Mouse (Mus musculus) neural tube, embryonic 15.5 days (tissue): Measurements from ENCODE around the gene Lrtm1. TPM values are rescaled to one million over a fixed set of nuclear protein-coding genes. Genes with fewer than 3 reads are reported as not detected.

Experiments
- ATAC-seq: fragments of 200-750 bp; cut with Nextera tagmentation; 2 replicates; pipeline ENCODE4 v1.8.0; 2017; ENCODE audit warnings: mild to moderate bottlenecking, moderate TSS enrichment, moderate library complexity; ENCODE audit not compliant: low FRiP score
- H3K27ac ChIP-seq: fragments of 300-500 bp; sonication (generic); replicated peaks from 2 replicates; pipeline ENCODE4 v1.5.1; 2015; ENCODE audit warnings: mild to moderate bottlenecking, inconsistent platforms
- H3K27me3 ChIP-seq: fragments of 300-500 bp; sonication (generic); replicated peaks from 2 replicates; pipeline ENCODE4 v1.6.1; 2015; ENCODE audit warnings: inconsistent platforms
- H3K36me3 ChIP-seq: fragments of 300-500 bp; sonication (generic); 2 replicates; pipeline ENCODE4 v1.6.1; 2015; ENCODE audit warnings: inconsistent platforms
- H3K4me1 ChIP-seq: fragments of 300-500 bp; sonication (generic); 2 replicates; pipeline ENCODE4 v1.6.1; 2015; ENCODE audit warnings: inconsistent platforms
- H3K4me2 ChIP-seq: fragments of 300-500 bp; sonication (generic); 2 replicates; pipeline ENCODE4 v1.6.1; 2015; ENCODE audit warnings: inconsistent platforms, mild to moderate bottlenecking, moderate library complexity
- H3K4me3 ChIP-seq: fragments of 300-500 bp; sonication (generic); replicated peaks from 2 replicates; pipeline ENCODE4 v1.5.1; 2015; ENCODE audit warnings: mild to moderate bottlenecking, inconsistent platforms
- H3K9ac ChIP-seq: fragments of 300-500 bp; sonication (generic); replicated peaks from 2 replicates; pipeline ENCODE4 v1.6.1; 2015; ENCODE audit warnings: mild to moderate bottlenecking, inconsistent platforms
- H3K9me3 ChIP-seq: fragments of 300-500 bp; sonication (generic); replicated peaks from 2 replicates; pipeline ENCODE4 v1.6.1; 2016; ENCODE audit warnings: inconsistent platforms
- WGBS: fragments of 180-500 bp; shearing (Covaris S2); methylation state at CpG from one replicate; pipeline ENCODE4 v1.1.7; 2015; ENCODE audit warnings: mixed read lengths; 5-methylcytosine and 5-hydroxymethylcytosine counted together
- polyA plus RNA-seq: library from polyadenylated mRNA; unstranded; fragments of >200 nt; fragmentation: Nextera tagmentation; extraction: Ambion mirVana; gene quantifications from 2 replicates; pipeline ENCODE4 v1.2.1, GENCODE M21; 2015

Lrtm1 gene
- 0.14 and 0.37 TPM in 2 replicates for polyA plus RNA-seq

- H3K36me3 ChIP-seq: no peaks in the 10 kb centered on the region
- WGBS: 25% methylated on average over 5 of the region's 5 CpGs
- no peak within 1 kb of the TSS for H3K4me3 ChIP-seq
- H3K9ac ChIP-seq: no peak within 1 kb of the TSS
- no peak within 1 kb of the TSS for H3K4me2 ChIP-seq
- H3K27me3 ChIP-seq: no peaks in the 10 kb centered on the region
- H3K9me3 ChIP-seq: no peaks in the 10 kb centered on the region
- 0 out of 2 replicates have a peak, but pooled peaks cover 5% of the 10 kb centered on the region for H3K4me1 ChIP-seq
- no peak for ATAC-seq
- no peak within 1 kb of the TSS for H3K27ac ChIP-seq
Observed at GRCm38 (mm10) chr14:29017883-29018282, at the start of gene Lrtm1. TSS of gene Lrtm1 (plus strand) at chr14:29018208.

- H3K27ac ChIP-seq: no peak overlapping the region
- no peak for ATAC-seq
- H3K4me3 ChIP-seq: no peak overlapping the region
- H3K36me3 ChIP-seq: no peaks in the 10 kb centered on the region
- H3K27me3 ChIP-seq: no peaks in the 10 kb centered on the region
- no peaks in the 10 kb centered on the region for H3K4me1 ChIP-seq
- WGBS: 88% methylated on average over 4 of the region's 4 CpGs
- no peak overlapping the region for H3K4me2 ChIP-seq
- H3K9me3 ChIP-seq: no peaks in the 10 kb centered on the region
- no peak overlapping the region for H3K9ac ChIP-seq
Observed at GRCm38 (mm10) chr14:28969247-28969646, 48.8 kb upstream of the Lrtm1 start.

- Histone ChIP-seq H3K4me2 (no peak overlapping the region), H3K27ac (no peak overlapping the region), H3K9me3 (no peaks in the 10 kb centered on the region), H3K4me3 (no peak overlapping the region), H3K36me3 (no peaks in the 10 kb centered on the region), H3K9ac (no peak overlapping the region), H3K27me3 (no peaks in the 10 kb centered on the region), H3K4me1 (no peaks in the 10 kb centered on the region)
- ATAC-seq: no peak
- WGBS: 45% methylated on average over 5 of the region's 5 CpGs
Observed at GRCm38 (mm10) chr14:28972620-28973019, 45.4 kb upstream of the Lrtm1 start.

GRCm38 (mm10) chr14:28979230-28979629 lies 38.8 kb upstream of the Lrtm1 start:
- H3K9me3 ChIP-seq: no peaks in the 10 kb centered on the region
- no peak overlapping the region for H3K9ac ChIP-seq
- 86% methylated on average over 2 of the region's 2 CpGs for WGBS
- H3K27me3 ChIP-seq: no peaks in the 10 kb centered on the region
- no peak overlapping the region for H3K27ac ChIP-seq
- no peak for ATAC-seq
- no peaks in the 10 kb centered on the region for H3K36me3 ChIP-seq
- H3K4me3 ChIP-seq: no peak overlapping the region
- H3K4me1 ChIP-seq: no peaks in the 10 kb centered on the region
- H3K4me2 ChIP-seq: no peak overlapping the region

- H3K27me3 ChIP-seq: no peaks in the 10 kb centered on the region
- H3K9ac ChIP-seq: no peak overlapping the region
- no peak overlapping the region for H3K27ac ChIP-seq
- no peaks in the 10 kb centered on the region for H3K9me3 ChIP-seq
- ATAC-seq: no peak
- whole genome bisulfite sequencing: 47% methylated on average over 3 of the region's 3 CpGs
- no peaks in the 10 kb centered on the region for H3K4me1 ChIP-seq
- H3K4me2 ChIP-seq: no peak overlapping the region
- H3K36me3 ChIP-seq: no peaks in the 10 kb centered on the region
- no peak overlapping the region for H3K4me3 ChIP-seq
Observed at GRCm38 (mm10) chr14:28980482-28980881, 37.5 kb upstream of the Lrtm1 start.

GRCm38 (mm10) chr14:28984276-28984675 lies 33.7 kb upstream of the Lrtm1 start:
- Histone ChIP-seq H3K27me3 (no peaks in the 10 kb centered on the region), H3K9me3 (no peaks in the 10 kb centered on the region), H3K4me3 (no peak overlapping the region), H3K4me2 (no peak overlapping the region), H3K36me3 (no peaks in the 10 kb centered on the region), H3K4me1 (no peaks in the 10 kb centered on the region), H3K27ac (no peak overlapping the region), H3K9ac (no peak overlapping the region)
- 84% methylated on average over 2 of the region's 2 CpGs for WGBS
- no peak for ATAC-seq

GRCm38 (mm10) chr14:28988211-28988900 lies 29.7 kb upstream of the Lrtm1 start:
- Histone ChIP-seq H3K4me2 (no peak overlapping the region), H3K4me3 (no peak overlapping the region), H3K4me1 (no peaks in the 10 kb centered on the region), H3K36me3 (no peaks in the 10 kb centered on the region), H3K27ac (no peak overlapping the region), H3K9ac (no peak overlapping the region), H3K27me3 (no peaks in the 10 kb centered on the region), H3K9me3 (no peaks in the 10 kb centered on the region)
- ATAC-seq: no peak
- 73% methylated on average over 7 of the region's 7 CpGs for WGBS

- no peak overlapping the region for H3K27ac ChIP-seq
- ATAC-seq: no peak
- no peaks in the 10 kb centered on the region for H3K27me3 ChIP-seq
- 97% methylated on average over 3 of the region's 3 CpGs for WGBS
- H3K9me3 ChIP-seq: no peaks in the 10 kb centered on the region
- no peak overlapping the region for H3K4me3 ChIP-seq
- H3K9ac ChIP-seq: no peak overlapping the region
- no peak overlapping the region for H3K4me2 ChIP-seq
- H3K4me1 ChIP-seq: no peaks in the 10 kb centered on the region
- no peaks in the 10 kb centered on the region for H3K36me3 ChIP-seq
Observed at GRCm38 (mm10) chr14:28996569-28996968, 21.4 kb upstream of the Lrtm1 start.

- H3K9ac ChIP-seq: no peak overlapping the region
- H3K4me1 ChIP-seq: no peaks in the 10 kb centered on the region
- H3K4me3 ChIP-seq: no peak overlapping the region
- no peak overlapping the region for H3K27ac ChIP-seq
- WGBS: 82% methylated on average over 5 of the region's 5 CpGs
- ATAC-seq: no peak
- H3K36me3 ChIP-seq: no peaks in the 10 kb centered on the region
- no peak overlapping the region for H3K4me2 ChIP-seq
- no peaks in the 10 kb centered on the region for H3K27me3 ChIP-seq
- H3K9me3 ChIP-seq: no peaks in the 10 kb centered on the region
Observed at GRCm38 (mm10) chr14:29005228-29005840, 12.7 kb upstream of the Lrtm1 start.

GRCm38 (mm10) chr14:29009644-29010043 lies 8.4 kb upstream of the Lrtm1 start:
- Histone ChIP-seq H3K4me1 (no peaks in the 10 kb centered on the region), H3K4me2 (no peak overlapping the region), H3K4me3 (no peak overlapping the region), H3K27ac (no peak overlapping the region), H3K36me3 (no peaks in the 10 kb centered on the region), H3K9ac (no peak overlapping the region), H3K9me3 (no peaks in the 10 kb centered on the region), H3K27me3 (no peaks in the 10 kb centered on the region)
- no peak for ATAC-seq
- WGBS: 93% methylated on average over 4 of the region's 4 CpGs

GRCm38 (mm10) chr14:29013161-29013560 lies 4.8 kb upstream of the Lrtm1 start:
- no peak overlapping the region for H3K27ac ChIP-seq
- 0 out of 2 replicates have a peak, but pooled peaks cover 5% of the 10 kb centered on the region for H3K4me1 ChIP-seq
- 85% methylated on average over 3 of the region's 3 CpGs for WGBS
- no peaks in the 10 kb centered on the region for H3K36me3 ChIP-seq
- H3K9me3 ChIP-seq: no peaks in the 10 kb centered on the region
- no peak overlapping the region for H3K4me2 ChIP-seq
- no peak for ATAC-seq
- no peaks in the 10 kb centered on the region for H3K27me3 ChIP-seq
- H3K4me3 ChIP-seq: no peak overlapping the region
- H3K9ac ChIP-seq: no peak overlapping the region

- no peaks in the 10 kb centered on the region for H3K27me3 ChIP-seq
- no peak overlapping the region for H3K4me2 ChIP-seq
- ATAC-seq: no peak
- H3K9me3 ChIP-seq: no peaks in the 10 kb centered on the region
- no peak overlapping the region for H3K27ac ChIP-seq
- no peak overlapping the region for H3K4me3 ChIP-seq
- WGBS: 79% methylated on average over 2 of the region's 2 CpGs
- H3K9ac ChIP-seq: no peak overlapping the region
- H3K4me1 ChIP-seq: 0 out of 2 replicates have a peak, but pooled peaks cover 5% of the 10 kb centered on the region
- no peaks in the 10 kb centered on the region for H3K36me3 ChIP-seq
Observed at GRCm38 (mm10) chr14:29014680-29015079, 3.3 kb upstream of the Lrtm1 start.
